Mouse (Mus musculus) E14TG2a.4 (cell line): ENCODE results near the gene Zfp324.

ENCODE experiments used
- H3K27me3 ChIP-seq: 2 replicates; pipeline ENCODE4 v1.6.1; 2014; ENCODE audit warnings: low read length, control low read depth; ENCODE audit not compliant: insufficient read depth
- H3K36me3 ChIP-seq: 2 replicates; pipeline ENCODE4 v1.6.1; 2014; ENCODE audit warnings: low read length, control low read depth; ENCODE audit not compliant: insufficient read depth
- H3K4me1 ChIP-seq: replicated peaks from 2 replicates; pipeline ENCODE4 v1.6.1; 2014; ENCODE audit warnings: low read depth, low read length, control low read depth
- H3K4me3 ChIP-seq: replicated peaks from 2 replicates; pipeline ENCODE4 v1.5.1; 2014; ENCODE audit warnings: mild to moderate bottlenecking, low read length
- H3K9me3 ChIP-seq: 2 replicates; pipeline ENCODE4 v1.6.1; 2014; ENCODE audit warnings: low read length, control low read depth
- CTCF ChIP-seq: conservative IDR thresholded peaks from 2 replicates; pipeline ENCODE4 v1.5.1; 2014; ENCODE audit warnings: low read length
- NANOG ChIP-seq: IDR thresholded peaks from 2 replicates; pipeline ENCODE4 v1.6.1; 2014; ENCODE audit warnings: borderline replicate concordance, low read length, mixed read lengths
- POU5F1 ChIP-seq: IDR thresholded peaks from 2 replicates; pipeline ENCODE4 v1.6.1; 2014; ENCODE audit warnings: low read length, borderline replicate concordance

Zfp324 gene

GRCm38 (mm10) chr7:12998851-12999250 lies 33.2 kb downstream of the Zfp324 start, which contains the start of gene Trim28:
Gene Trim28 (plus strand): TSS chr7:12999114.
- TF ChIP-seq NANOG (no peak), CTCF (no peak), POU5F1 (no peak)
- Histone ChIP-seq H3K9me3 (no peaks in the 10 kb centered on the region), H3K4me3 (no peak within 1 kb of the TSS), H3K27me3 (no peaks in the 10 kb centered on the region), H3K4me1 (peaks cover 11% of the 10 kb centered on the region), H3K36me3 (peaks cover 2% of the 10 kb centered on the region)

- no peak for TF ChIP-seq CTCF
- no peak for TF ChIP-seq NANOG
- no peak for TF ChIP-seq POU5F1
- peaks cover 26% of the 10 kb centered on the region for H3K36me3 ChIP-seq
- H3K9me3 ChIP-seq = no peaks in the 10 kb centered on the region
- no peak overlapping the region for H3K4me3 ChIP-seq
- H3K4me1 ChIP-seq = peaks cover 35% of the 10 kb centered on the region
- no peaks in the 10 kb centered on the region for H3K27me3 ChIP-seq
Observed at GRCm38 (mm10) chr7:13001584-13001983, 35.9 kb downstream of the Zfp324 start.

GRCm38 (mm10) chr7:13003380-13003779 lies 37.7 kb downstream of the Zfp324 start:
- H3K9me3 ChIP-seq = no peaks in the 10 kb centered on the region
- H3K36me3 ChIP-seq = peaks cover 30% of the 10 kb centered on the region
- no peak overlapping the region for H3K4me3 ChIP-seq

GRCm38 (mm10) chr7:13006011-13006410 lies 40.4 kb downstream of the Zfp324 start:
- Histone ChIP-seq H3K4me3 (peak overlapping the region; percentile 85), H3K4me1 (peaks cover 48% of the 10 kb centered on the region), H3K27me3 (no peaks in the 10 kb centered on the region), H3K9me3 (no peaks in the 10 kb centered on the region), H3K36me3 (peaks cover 30% of the 10 kb centered on the region)
- TF ChIP-seq NANOG = no peak
- TF ChIP-seq CTCF = no peak
- no peak for TF ChIP-seq POU5F1

More at GRCm38 (mm10) chr7:13003380-13003779, 37.7 kb downstream of the Zfp324 start:
- H3K27me3 ChIP-seq = no peaks in the 10 kb centered on the region
- peaks cover 40% of the 10 kb centered on the region for H3K4me1 ChIP-seq
- TF ChIP-seq POU5F1 = no peak
- no peak for TF ChIP-seq NANOG
- no peak; the same call in 1 of the 2 replicates for TF ChIP-seq CTCF

GRCm38 (mm10) chr7:13006531-13006930 lies 40.9 kb downstream of the Zfp324 start:
- H3K27me3 ChIP-seq = no peaks in the 10 kb centered on the region
- TF ChIP-seq POU5F1 (no peak), CTCF (no peak), NANOG (no peak)
- no peaks in the 10 kb centered on the region for H3K9me3 ChIP-seq
- H3K36me3 ChIP-seq = peaks cover 30% of the 10 kb centered on the region
- peak overlapping the region; percentile 85 for H3K4me3 ChIP-seq
- H3K4me1 ChIP-seq = peaks cover 53% of the 10 kb centered on the region

GRCm38 (mm10) chr7:13007341-13008092 lies 41.9 kb downstream of the Zfp324 start:
- Histone ChIP-seq H3K4me1 (peaks cover 63% of the 10 kb centered on the region), H3K4me3 (peak overlapping the region; percentile 85), H3K36me3 (peaks cover 30% of the 10 kb centered on the region), H3K27me3 (no peaks in the 10 kb centered on the region), H3K9me3 (no peaks in the 10 kb centered on the region)
- TF ChIP-seq POU5F1 (no peak), NANOG (no peak), CTCF (no peak)

- Histone ChIP-seq H3K4me1 (peaks cover 73% of the 10 kb centered on the region), H3K36me3 (peaks cover 23% of the 10 kb centered on the region), H3K27me3 (no peaks in the 10 kb centered on the region), H3K4me3 (peak overlapping the region; percentile 85), H3K9me3 (no peaks in the 10 kb centered on the region)
- no peak for TF ChIP-seq POU5F1
- peak; percentile 93 for TF ChIP-seq CTCF
Observed at GRCm38 (mm10) chr7:13009143-13010004, 43.7 kb downstream of the Zfp324 start.
